Mouse (Mus musculus) granulocyte monocyte progenitor cell, adult 5-6 weeks (primary cell): ENCODE measurements around the gene Rbm20. TPM values are rescaled to one million over a fixed set of nuclear protein-coding genes. Genes with fewer than 3 reads are reported as not detected.

Experiments
- ATAC-seq: replicated peaks from 2 replicates; pipeline ENCODE4 v1.8.0; 2016; ENCODE audit warnings: mild to moderate bottlenecking, moderate TSS enrichment, inconsistent platforms; ENCODE audit not compliant: poor library complexity, severe bottlenecking
- total RNA-seq, 2 experiments: library from RNA; stranded (forward) in 1 of 2; stranded (reverse) in 1 of 2; fragments of 200-712, 200-1000 nt in 1 of 2; fragments of >200 nt in 1 of 2; fragmentation: Nextera tagmentation in 1 of 2; gene quantifications; 2 replicates each; pipeline ENCODE4 v1.2.3; 2014 to 2017

Rbm20 gene
- total RNA-seq, 2 experiments from 2014 or later, result 0.05 to 0.09 TPM

- ATAC-seq, result peak; percentile 94
Measured at GRCm38 (mm10) chr19:53668821-53669220, 8.3 kb upstream of the Rbm20 start.

- no peak for ATAC-seq
Measured at GRCm38 (mm10) chr19:53670625-53671141, 6.4 kb upstream of the Rbm20 start.

- ATAC-seq, result no peak
Measured at GRCm38 (mm10) chr19:53671432-53671831, 5.7 kb upstream of the Rbm20 start.

- ATAC-seq, result no peak
Measured at GRCm38 (mm10) chr19:53674131-53674925, 2.8 kb upstream of the Rbm20 start.

GRCm38 (mm10) chr19:53676228-53676627 lies 878 bp upstream of the Rbm20 start:
- ATAC-seq, result no peak

GRCm38 (mm10) chr19:53679194-53679593 lies 2.1 kb downstream of the Rbm20 start:
- ATAC-seq, result no peak

GRCm38 (mm10) chr19:53679981-53680380 lies 2.9 kb downstream of the Rbm20 start:
- ATAC-seq, result no peak

- no peak for ATAC-seq
Measured at GRCm38 (mm10) chr19:53682427-53682826, 5.3 kb downstream of the Rbm20 start.

- no peak for ATAC-seq
Measured at GRCm38 (mm10) chr19:53687592-53687991, 10.5 kb downstream of the Rbm20 start.

GRCm38 (mm10) chr19:53690816-53691215 lies 13.7 kb downstream of the Rbm20 start:
- ATAC-seq, result no peak

GRCm38 (mm10) chr19:53694020-53694419 lies 16.9 kb downstream of the Rbm20 start:
- ATAC-seq, result no peak

GRCm38 (mm10) chr19:53696079-53696478 lies 19.0 kb downstream of the Rbm20 start:
- ATAC-seq, result no peak

- no peak for ATAC-seq
Measured at GRCm38 (mm10) chr19:53696655-53697054, 19.5 kb downstream of the Rbm20 start.

- no peak for ATAC-seq
Measured at GRCm38 (mm10) chr19:53697376-53698126, 20.4 kb downstream of the Rbm20 start.

GRCm38 (mm10) chr19:53699671-53700070 lies 22.6 kb downstream of the Rbm20 start:
- no peak for ATAC-seq

- no peak for ATAC-seq
Measured at GRCm38 (mm10) chr19:53701434-53701833, 24.3 kb downstream of the Rbm20 start.

- ATAC-seq, result peak; percentile 90
Measured at GRCm38 (mm10) chr19:53704895-53705823, 28.1 kb downstream of the Rbm20 start.

- ATAC-seq, result no peak
Measured at GRCm38 (mm10) chr19:53708401-53708800, 31.3 kb downstream of the Rbm20 start.

GRCm38 (mm10) chr19:53710861-53711260 lies 33.8 kb downstream of the Rbm20 start:
- ATAC-seq, result no peak

GRCm38 (mm10) chr19:53711261-53711890 lies 34.3 kb downstream of the Rbm20 start:
- ATAC-seq, result no peak; the same call in 1 of the 2 replicates
